9 mouse cellular contexts compared by ENCODE assay signal in the genomic region with DNA sequence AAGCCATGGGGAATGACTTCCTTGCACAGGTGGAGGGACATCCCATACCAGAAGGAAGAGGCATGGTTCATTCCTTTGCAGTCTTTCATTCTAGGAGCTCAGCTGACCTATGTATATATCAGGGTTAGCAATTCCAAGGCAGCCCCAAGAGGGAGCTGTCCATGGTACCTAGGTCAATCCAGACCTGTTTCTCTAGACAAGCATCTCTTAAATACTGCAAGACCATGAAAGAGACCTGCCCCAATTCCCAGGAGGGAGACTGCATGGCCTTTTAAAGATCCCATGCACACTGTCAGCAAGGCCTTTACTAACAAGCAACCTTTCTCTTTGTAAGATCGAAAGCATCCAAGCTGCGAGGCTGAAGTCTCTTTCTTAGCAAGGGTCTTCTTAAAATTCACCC.
A peak's percentile ranks its signal among the peaks of the same experiment; 100 is the strongest.
DNase-seq lines count a peak whose midpoint lies in the region; ATAC-seq and TF ChIP-seq lines count a peak whose summit lies in the region.
"Had no signal": no experiment of that assay in that cellular context is flagged by ENCODE, and none has a peak within 500 bp of the region (broad histone marks: within the 10 kb centered on the region; RNA-seq: fewer than 3 reads in every experiment).

No protein-coding gene starts in this region.

- 0 out of 2 replicates have a peak, but pooled peaks cover 2% of the 10 kb centered on the region for H3K4me1 ChIP-seq in forebrain, embryonic 11.5 days (replicated peaks; ENCODE audit: control insufficient read depth, insufficient read depth, low read length)
- H3K4me1 ChIP-seq in forebrain, postnatal 0 days (ENCODE audit: insufficient read depth), result no peaks in the 10 kb centered on the region

- no peaks in the 10 kb centered on the region for H3K9me3 ChIP-seq in forebrain, embryonic 11.5 days (ENCODE audit: control insufficient read depth, low read length)
- no peaks in the 10 kb centered on the region for H3K9me3 ChIP-seq in forebrain, postnatal 0 days (ENCODE audit: low read length)
- H3K9me3 ChIP-seq: neural tube, embryonic 13.5 days had no signal

- DNase-seq in forebrain, embryonic 11.5 days (ENCODE audit: low spot score), result peak; percentile 67
- no peak for DNase-seq in forebrain, postnatal 0 days
- peak; percentile 10 for DNase-seq in ovary, postnatal 10 days (ENCODE audit: low spot score)
- DNase-seq in ovary, adult 18-20 months (ENCODE audit: low spot score), result no peak
- peak; percentile 80 for DNase-seq in kidney, postnatal 10 days
- DNase-seq in testis, postnatal 10 days (ENCODE audit: low spot score), result peak; percentile 66
- DNase-seq in right cerebral cortex, postnatal 4 days, result no peak
- no peak for DNase-seq in left cerebral cortex, postnatal 14 days (ENCODE audit: low spot score in 2 of 2)

- 71% methylated on average over 2 of the region's 2 CpGs for WGBS in forebrain, embryonic 11.5 days
- 70% methylated on average over 2 of the region's 2 CpGs for WGBS in forebrain, postnatal 0 days

- no peak overlapping the region for H3K4me2 ChIP-seq in forebrain, embryonic 11.5 days (ENCODE audit: low read depth, low read length, severe bottlenecking)
- no peak overlapping the region for H3K4me2 ChIP-seq in forebrain, postnatal 0 days (ENCODE audit: low read depth)
- H3K4me2 ChIP-seq: neural tube, embryonic 13.5 days had no signal

- TF ChIP-seq CTCF in forebrain, postnatal 0 days (IDR thresholded peaks at IDR 0.05; ENCODE audit: low read depth), result no peak

- ATAC-seq in forebrain, embryonic 11.5 days (replicated peaks; ENCODE audit: low FRiP score), result no peak
- ATAC-seq in forebrain, postnatal 0 days, result no peak

- H3K36me3 ChIP-seq in forebrain, embryonic 11.5 days (ENCODE audit: control insufficient read depth, insufficient read depth, low read length), result no peaks in the 10 kb centered on the region
- no peaks in the 10 kb centered on the region for H3K36me3 ChIP-seq in forebrain, postnatal 0 days (ENCODE audit: insufficient read depth)
- H3K36me3 ChIP-seq: neural tube, embryonic 13.5 days had no signal

- no peak overlapping the region for H3K9ac ChIP-seq in forebrain, embryonic 11.5 days (ENCODE audit: low read length)
- H3K9ac ChIP-seq in forebrain, postnatal 0 days, result no peak overlapping the region
- H3K9ac ChIP-seq: neural tube, embryonic 13.5 days had no signal

- no peak overlapping the region for H3K27ac ChIP-seq in forebrain, embryonic 11.5 days (ENCODE audit: low read depth, low read length)
- H3K27ac ChIP-seq in forebrain, postnatal 0 days (ENCODE audit: low read depth, low read length), result no peak overlapping the region
- H3K27ac ChIP-seq: neural tube, embryonic 13.5 days had no signal

- intact Hi-C loops in left cerebral cortex, postnatal 14 days (cut with DNase I), result no loop called here

- H3K27me3 ChIP-seq in forebrain, embryonic 11.5 days (ENCODE audit: control insufficient read depth, insufficient read depth, low read length), result no peaks in the 10 kb centered on the region
- no peaks in the 10 kb centered on the region for H3K27me3 ChIP-seq in forebrain, postnatal 0 days (ENCODE audit: insufficient read depth, low read length)
- H3K27me3 ChIP-seq: neural tube, embryonic 13.5 days had no signal

- H3K4me3 ChIP-seq in forebrain, embryonic 11.5 days (ENCODE audit: low read depth, low read length), result no peak overlapping the region
- no peak overlapping the region for H3K4me3 ChIP-seq in forebrain, postnatal 0 days (ENCODE audit: low read depth, low read length)
- H3K4me3 ChIP-seq: neural tube, embryonic 13.5 days had no signal

Comparison
In these comparisons a context has a peak if more than half of its experiments do, and no peak if none do; other contexts are left out.
1. DNase-seq: peak in forebrain, embryonic 11.5 days (single experiment), ovary, postnatal 10 days (single experiment), kidney, postnatal 10 days (single experiment) and testis, postnatal 10 days (single experiment); none in forebrain, postnatal 0 days (single experiment), ovary, adult 18-20 months (single experiment), right cerebral cortex, postnatal 4 days (single experiment) and left cerebral cortex, postnatal 14 days (0 of 2).